18 mouse cellular contexts compared by ENCODE assay signal in the genomic region with DNA sequence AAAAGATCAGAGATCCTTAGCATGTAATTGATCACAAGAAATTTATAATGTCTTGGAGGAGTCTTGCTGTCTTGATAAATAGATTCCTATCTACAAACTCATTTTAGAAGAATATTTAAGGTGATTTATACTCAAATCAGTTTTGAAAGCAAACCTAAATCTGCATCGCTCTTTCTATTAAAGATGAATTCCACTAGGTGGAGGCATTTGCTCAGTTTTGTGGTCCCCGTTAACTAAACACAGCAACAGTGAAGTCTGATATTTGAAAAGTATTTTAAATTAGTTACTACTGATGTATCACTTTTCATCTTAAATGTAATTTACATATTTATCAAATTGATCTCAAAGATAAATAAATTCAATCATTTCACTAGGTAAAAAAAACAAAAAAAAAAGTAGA. TPM values are rescaled to one million over a fixed set of nuclear protein-coding genes. Genes with fewer than 3 reads are reported as not detected.
DNase-seq lines count a peak whose midpoint lies in the region; ATAC-seq and TF ChIP-seq lines count a peak whose summit lies in the region.
"Had no signal": no experiment of that assay in that cellular context is flagged by ENCODE, and none has a peak within 500 bp of the region (broad histone marks: within the 10 kb centered on the region; RNA-seq: fewer than 3 reads in every experiment).

No protein-coding gene starts in this region.

- DNase-seq in gastrocnemius, adult 2 months, result no peak
- DNase-seq in gastrocnemius, adult 8-10 months (ENCODE audit: low spot score in 2 of 2), result no peak
- DNase-seq in limb, embryonic 14.5 days (ENCODE audit: low spot score), result peak; percentile 38
- DNase-seq in limb, embryonic 10.5 days (ENCODE audit: low spot score), result no peak
- DNase-seq in Patski (ENCODE audit: low read depth, low spot score), result no peak
- peak; percentile 53 for DNase-seq in retina, postnatal 1 day
- DNase-seq in thymus, postnatal 4 days, result no peak
- DNase-seq: adrenal gland, postnatal 10 days; cerebellum, adult 11 months; gastrocnemius, postnatal 36 days; kidney, postnatal 14 days; thymus, postnatal 25 days had no signal

- H3K4me2 ChIP-seq in limb, embryonic 14.5 days (replicated peaks; ENCODE audit: low read depth, low read length, severe bottlenecking), result no peak overlapping the region
- H3K4me2 ChIP-seq: forebrain, embryonic 12.5 days; liver, embryonic 12.5 days; stomach, embryonic 15.5 days had no signal

- no peak for ATAC-seq in limb, embryonic 14.5 days (ENCODE audit: low FRiP score, low read depth)
- ATAC-seq in Patski, result no peak
- ATAC-seq: liver, embryonic 12.5 days had no signal

- in situ Hi-C loops in Patski (cut with MboI; ENCODE audit: low pct_unique_long_range_greater_than_20kb), result loop anchor here (25.0 kb wide), 1 partner anchor 1243 kb away; no protein-coding TSS in a partner anchor

- H3K4me1 ChIP-seq in limb, embryonic 14.5 days (ENCODE audit: control insufficient read depth, insufficient read depth, low read length), result peaks cover 8% of the 10 kb centered on the region; the same call in 1 of the 2 replicates
- no peaks in the 10 kb centered on the region for H3K4me1 ChIP-seq in limb, embryonic 10.5 days
- H3K4me1 ChIP-seq: forebrain, embryonic 12.5 days; liver, embryonic 12.5 days; stomach, embryonic 15.5 days had no signal

- peak; percentile 39 for TF ChIP-seq CTCF in gastrocnemius, adult 2 months (IDR thresholded peaks at IDR 0.05)
- TF ChIP-seq CTCF in Patski (IDR thresholded peaks at IDR 0.05), result peak; percentile 52

- H3K4me3 ChIP-seq in gastrocnemius, adult 2 months, result no peak overlapping the region
- no peak overlapping the region for H3K4me3 ChIP-seq in limb, embryonic 14.5 days (replicated peaks; ENCODE audit: low read length)
- no peak overlapping the region for H3K4me3 ChIP-seq in limb, embryonic 10.5 days
- H3K4me3 ChIP-seq: forebrain, embryonic 12.5 days; liver, embryonic 12.5 days; stomach, embryonic 15.5 days had no signal

- POLR2A ChIA-PET in Patski (lab: Charles Lee), result no interaction called here

- WGBS in limb, embryonic 14.5 days, result 59% methylated on average over 2 of the region's 2 CpGs
- 84% methylated on average over 2 of the region's 2 CpGs for WGBS in limb, embryonic 10.5 days

- CTCF ChIA-PET in Patski (lab: Charles Lee), result interaction anchor here (0.7 to 9.8 kb wide), 8 partner anchors 12 to 539 kb away, joined by 3 to 216 read pairs (median 3); no protein-coding TSS in a partner anchor

- intact Hi-C loops in gastrocnemius, adult 2 months (cut with DNase I), result no loop called here

- no peaks in the 10 kb centered on the region for H3K36me3 ChIP-seq in limb, embryonic 14.5 days (ENCODE audit: control insufficient read depth, insufficient read depth, low read length)
- H3K36me3 ChIP-seq in limb, embryonic 10.5 days, result no peaks in the 10 kb centered on the region
- H3K36me3 ChIP-seq: forebrain, embryonic 12.5 days; liver, embryonic 12.5 days; stomach, embryonic 15.5 days had no signal

- no peaks in the 10 kb centered on the region for H3K9me3 ChIP-seq in limb, embryonic 14.5 days (ENCODE audit: control insufficient read depth, low read length)
- no peaks in the 10 kb centered on the region for H3K9me3 ChIP-seq in limb, embryonic 10.5 days (replicated peaks)
- H3K9me3 ChIP-seq: forebrain, embryonic 12.5 days; liver, embryonic 12.5 days; stomach, embryonic 15.5 days had no signal

- no peaks in the 10 kb centered on the region for H3K27me3 ChIP-seq in limb, embryonic 14.5 days (ENCODE audit: control insufficient read depth, insufficient read depth, low read length)
- H3K27me3 ChIP-seq in limb, embryonic 10.5 days (ENCODE audit: low read depth, poor library complexity, severe bottlenecking), result no peaks in the 10 kb centered on the region
- peaks cover 3% of the 10 kb centered on the region for H3K27me3 ChIP-seq in Patski
- H3K27me3 ChIP-seq: forebrain, embryonic 12.5 days; liver, embryonic 12.5 days; stomach, embryonic 15.5 days had no signal

- no peak overlapping the region for H3K9ac ChIP-seq in limb, embryonic 14.5 days (ENCODE audit: low read depth, low read length, severe bottlenecking)
- H3K9ac ChIP-seq: forebrain, embryonic 12.5 days; liver, embryonic 12.5 days; stomach, embryonic 15.5 days had no signal

- H3K27ac ChIP-seq in gastrocnemius, adult 2 months, result no peak overlapping the region
- no peak overlapping the region for H3K27ac ChIP-seq in limb, embryonic 14.5 days (replicated peaks; ENCODE audit: low read depth, low read length)
- no peak overlapping the region for H3K27ac ChIP-seq in limb, embryonic 10.5 days
- H3K27ac ChIP-seq: forebrain, embryonic 12.5 days; liver, embryonic 12.5 days; macrophage; stomach, embryonic 15.5 days had no signal

- no peak for TF ChIP-seq POLR2A in limb, embryonic 14.5 days (IDR thresholded peaks at IDR 0.05; ENCODE audit: borderline replicate concordance, extremely low read depth, insufficient read depth, insufficient read length)

RNA-seq across cellular contexts. Expression of a gene that starts 15.5 kb away (rescaled TPM):
- not detected for total RNA-seq in gastrocnemius, adult 2 months (2021)
- total RNA-seq in gastrocnemius, adult 8-10 months (2022), result not detected
- polyA plus RNA-seq in limb, embryonic 14.5 days (2012; rRNA removed), result 0.15 TPM in 1 of 2 replicates, not detected in the other
- 0.72 and 0.74 TPM in 2 replicates for polyA plus RNA-seq in limb, embryonic 14.5 days (2014; fragmentation: Nextera tagmentation; extraction: Ambion mirVana)
- polyA plus RNA-seq in limb, embryonic 10.5 days (2016; fragmentation: Nextera tagmentation; extraction: Ambion mirVana), result 0.16 TPM in 1 of 2 replicates, not detected in the other
- polyA plus RNA-seq in Patski (2021), result 0.23 TPM
- total RNA-seq: adrenal gland, postnatal 10 days; gastrocnemius, postnatal 36 days; monocyte, adult 5-6 weeks had no signal
- polyA plus RNA-seq: liver, embryonic 12.5 days; macrophage; small intestine, adult 2 months had no signal

Comparison
In these comparisons a context has a peak if more than half of its experiments do, and no peak if none do; other contexts are left out.
1. DNase-seq: peak in limb, embryonic 14.5 days (single experiment) and retina, postnatal 1 day (single experiment); none in gastrocnemius, adult 2 months (single experiment), gastrocnemius, adult 8-10 months (0 of 2), limb, embryonic 10.5 days (single experiment), Patski (single experiment) and thymus, postnatal 4 days (single experiment).